Mouse (Mus musculus) forebrain, postnatal 0 days (tissue): ENCODE results near the gene Ppp1r14a. TPM values are rescaled to one million over a fixed set of nuclear protein-coding genes. Genes with fewer than 3 reads are reported as not detected.

Experiments
- ATAC-seq: fragments of 200-750 bp; cut with Nextera tagmentation; 2 replicates; pipeline ENCODE4 v1.8.0; 2017; ENCODE audit warnings: mild to moderate bottlenecking, moderate library complexity
- DNase-seq: peaks from one replicate; pipeline ENCODE4 v3.0.0-alpha.2; 2015
- H3K27ac ChIP-seq: fragments of 300-500 bp; sonication (generic); 2 replicates; pipeline ENCODE4 v1.5.1; 2014; ENCODE audit warnings: low read depth, mild to moderate bottlenecking, antibody characterized with exemption, low read length, moderate library complexity, mixed read lengths
- H3K27me3 ChIP-seq: fragments of 300-500 bp; sonication (generic); 2 replicates; pipeline ENCODE4 v1.6.1; 2014; ENCODE audit warnings: mild to moderate bottlenecking, low read length, mixed read lengths; ENCODE audit not compliant: insufficient read depth
- H3K36me3 ChIP-seq: fragments of 300-500 bp; sonication (generic); 2 replicates; pipeline ENCODE4 v1.6.1; 2014; ENCODE audit warnings: mild to moderate bottlenecking, moderate library complexity; ENCODE audit not compliant: insufficient read depth
- H3K4me1 ChIP-seq: fragments of 300-500 bp; sonication (generic); 2 replicates; pipeline ENCODE4 v1.6.1; 2014; ENCODE audit warnings: antibody characterized with exemption; ENCODE audit not compliant: insufficient read depth
- H3K4me2 ChIP-seq: fragments of 300-500 bp; sonication (generic); 2 replicates; pipeline ENCODE4 v1.6.1; 2014; ENCODE audit warnings: low read depth, mild to moderate bottlenecking, moderate library complexity
- H3K4me3 ChIP-seq: fragments of 300-500 bp; sonication (generic); 2 replicates; pipeline ENCODE4 v1.5.1; 2014; ENCODE audit warnings: low read depth, low read length, mixed read lengths
- H3K9ac ChIP-seq: fragments of 300-500 bp; sonication (generic); 2 replicates; pipeline ENCODE4 v1.6.1; 2014; ENCODE audit warnings: mild to moderate bottlenecking
- H3K9me3 ChIP-seq: fragments of 300-500 bp; sonication (generic); 2 replicates; pipeline ENCODE4 v1.6.1; 2016; ENCODE audit warnings: low read length
- CTCF ChIP-seq: sonication (generic); IDR thresholded peaks from 2 replicates; pipeline ENCODE4 v1.5.1; 2016; ENCODE audit warnings: antibody characterized with exemption, control low read depth, low read depth
- WGBS: fragments of 180-500 bp; shearing (Covaris S2); extraction: QIAGEN DNeasy Blood & Tissue Kit; methylation state at CpG from one replicate; pipeline ENCODE4 v1.1.7; 2014; 5-methylcytosine and 5-hydroxymethylcytosine counted together
- polyA plus RNA-seq: library from polyadenylated mRNA; unstranded; fragments of >200 nt; fragmentation: Nextera tagmentation; extraction: Ambion mirVana; gene quantifications from 2 replicates; pipeline ENCODE4 v1.2.1, GENCODE M21; 2015
- total RNA-seq: library from RNA; depleted of rRNA; stranded (reverse); fragments of >200 nt; gene quantifications from 2 replicates; pipeline ENCODE4 v1.2.3, GENCODE M21; 2014

Gene Ppp1r14a
- total and polyA plus RNA-seq, 2 experiments from 2014 or later: 2.0 to 2.3 TPM

DNA sequence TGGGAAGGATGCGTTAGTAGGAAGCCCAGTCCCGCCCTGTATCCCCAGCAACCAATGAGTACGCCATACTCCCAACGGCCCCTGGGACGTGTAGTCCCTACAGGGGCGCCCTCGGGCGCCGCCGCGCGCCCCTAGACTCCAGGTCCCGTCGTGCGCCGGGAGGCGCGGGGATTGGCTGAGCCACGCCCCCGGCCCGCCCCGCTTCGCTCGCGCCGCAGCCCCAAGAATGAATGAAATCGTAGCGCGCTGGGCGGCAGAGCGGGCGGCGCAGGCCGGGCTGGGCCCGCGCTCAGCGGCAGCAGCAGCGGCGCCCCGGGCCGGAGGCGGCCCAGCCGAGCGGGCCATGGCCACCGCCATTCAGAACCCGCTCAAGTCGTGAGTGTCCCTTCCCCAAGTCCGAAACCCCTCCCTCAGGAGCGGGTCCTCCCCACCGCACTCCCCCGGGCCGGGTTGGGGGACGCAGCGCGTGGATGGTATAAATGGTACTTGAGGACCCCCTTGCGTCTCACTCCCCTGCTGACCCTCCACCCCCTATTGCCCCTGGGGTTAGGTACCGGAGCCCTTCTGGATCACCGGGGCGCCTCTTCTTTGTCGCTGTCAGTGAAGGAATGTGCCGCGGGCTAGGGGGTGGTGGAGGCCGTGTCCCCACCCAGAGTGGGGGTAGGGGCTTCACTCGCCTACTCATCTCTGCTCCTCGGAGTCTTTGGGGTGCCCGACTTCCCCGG, 14.8 kb downstream of the Ppp1r14a start, which contains the start of gene Dpf1:
Gene Dpf1 (plus strand): TSS at position 214 of the 725 bp plus-strand sequence.
- peak; percentile 98 for DNase-seq
- Histone ChIP-seq H3K27ac (peak within 1 kb of the TSS; percentile 86), H3K27me3 (no peaks in the 10 kb centered on the region), H3K9ac (peak within 1 kb of the TSS; percentile 78), H3K36me3 (no peaks in the 10 kb centered on the region), H3K4me1 (peaks cover 16% of the 10 kb centered on the region), H3K4me3 (peak within 1 kb of the TSS; percentile 79), H3K4me2 (peak within 1 kb of the TSS; percentile 95), H3K9me3 (no peaks in the 10 kb centered on the region)
- peak; percentile 92 for ATAC-seq
- TF ChIP-seq CTCF: peak; percentile 44
- under 1% methylated on average over 65 of the region's 67 CpGs for WGBS

DNA sequence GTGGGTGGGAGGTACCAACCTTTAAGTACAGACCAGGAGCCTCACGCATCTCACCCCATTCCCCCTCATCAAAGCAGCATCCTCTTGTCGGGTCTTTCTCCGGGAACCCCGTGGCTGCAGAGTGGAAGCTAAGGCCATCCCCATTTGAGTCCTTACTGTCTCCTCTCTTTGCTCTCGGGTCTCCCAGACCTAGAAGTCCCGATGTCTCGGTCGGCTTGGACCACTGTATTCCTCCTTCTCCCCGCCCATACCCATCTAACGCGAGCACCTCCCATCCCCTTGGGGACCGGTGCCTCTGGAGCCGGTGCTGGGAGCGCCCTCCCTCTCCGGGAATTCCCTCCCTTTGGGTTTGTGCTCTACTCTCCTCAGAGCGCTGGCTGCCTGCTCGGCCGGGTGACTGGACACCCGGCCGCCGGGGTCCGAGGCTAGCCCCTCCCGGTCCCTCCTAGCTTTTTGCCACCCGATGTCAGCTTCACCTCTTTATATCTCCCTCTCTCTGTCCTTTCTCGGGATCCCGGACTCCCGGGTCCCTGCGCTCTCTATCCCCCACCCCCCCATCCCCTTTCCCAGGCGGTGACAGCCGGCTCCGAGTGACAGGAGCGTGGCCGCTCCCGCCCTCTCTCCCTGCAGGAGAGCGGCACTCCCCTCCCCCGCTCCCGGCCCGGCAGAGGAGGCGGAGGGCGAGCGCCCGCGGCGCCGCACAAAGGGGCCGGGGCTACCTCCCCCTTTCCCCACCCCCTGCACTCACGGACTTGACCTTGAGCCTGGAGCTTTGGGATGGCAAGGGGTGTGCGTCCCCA, 15.6 kb downstream of the Ppp1r14a start:
- peak overlapping the region; percentile 78 for H3K9ac ChIP-seq
- H3K4me2 ChIP-seq: peak overlapping the region; percentile 95
- H3K27ac ChIP-seq: peak overlapping the region; percentile 86
- peak overlapping the region; percentile 79 for H3K4me3 ChIP-seq
- H3K27me3 ChIP-seq: no peaks in the 10 kb centered on the region
- ATAC-seq (no peak), DNase-seq (peak; percentile 62)
- no peaks in the 10 kb centered on the region for H3K9me3 ChIP-seq
- WGBS: 4% methylated on average over 42 of the region's 48 CpGs
- H3K36me3 ChIP-seq: no peaks in the 10 kb centered on the region
- H3K4me1 ChIP-seq: peaks cover 18% of the 10 kb centered on the region
- TF ChIP-seq CTCF: no peak

DNA sequence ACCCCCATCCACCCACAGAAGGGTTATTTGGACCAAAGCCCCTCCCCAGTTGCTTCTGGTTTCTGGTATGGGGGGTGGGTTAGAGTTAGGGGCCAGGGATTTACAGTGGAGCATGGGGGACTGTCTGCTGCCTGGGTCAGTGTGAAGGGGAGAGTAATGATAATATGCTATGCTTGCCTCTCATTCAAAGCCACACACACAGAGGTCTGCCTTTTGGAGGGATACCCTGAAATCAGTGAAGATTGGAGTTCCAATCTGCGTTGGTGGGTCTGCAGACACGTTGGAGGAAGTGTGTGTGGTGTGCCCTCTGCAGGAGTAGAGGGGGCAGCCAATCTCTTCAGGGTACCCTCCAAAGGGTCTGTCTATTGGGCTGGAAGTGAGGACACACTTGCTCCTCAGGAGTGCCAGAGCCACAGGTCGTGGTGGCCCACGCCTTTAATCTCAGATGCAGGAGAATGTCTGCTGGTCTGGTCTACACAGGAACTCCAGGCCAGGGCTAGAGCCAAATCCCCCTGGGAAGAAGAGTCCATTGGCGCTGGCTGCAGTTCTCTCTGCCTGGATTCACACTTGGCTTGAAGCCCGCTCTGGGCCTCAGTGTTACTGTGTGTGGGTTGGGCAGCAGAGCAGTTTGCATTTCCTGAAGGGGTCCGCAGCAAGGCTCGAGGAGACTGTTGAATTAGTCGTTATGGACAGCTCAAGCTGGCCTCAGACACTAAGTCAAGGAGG, 16.3 kb downstream of the Ppp1r14a start:
- Histone ChIP-seq H3K4me3 (peak overlapping the region; percentile 79), H3K4me2 (peak overlapping the region; percentile 95), H3K4me1 (peaks cover 22% of the 10 kb centered on the region), H3K27ac (peak overlapping the region; percentile 86), H3K27me3 (no peaks in the 10 kb centered on the region), H3K36me3 (no peaks in the 10 kb centered on the region), H3K9me3 (no peaks in the 10 kb centered on the region), H3K9ac (peak overlapping the region; percentile 78)
- 12% methylated on average over 9 of the region's 9 CpGs for WGBS
- no peak for ATAC-seq
- DNase-seq: no peak
- peak; percentile 30; the same call in 1 of the 2 replicates for TF ChIP-seq CTCF

DNA sequence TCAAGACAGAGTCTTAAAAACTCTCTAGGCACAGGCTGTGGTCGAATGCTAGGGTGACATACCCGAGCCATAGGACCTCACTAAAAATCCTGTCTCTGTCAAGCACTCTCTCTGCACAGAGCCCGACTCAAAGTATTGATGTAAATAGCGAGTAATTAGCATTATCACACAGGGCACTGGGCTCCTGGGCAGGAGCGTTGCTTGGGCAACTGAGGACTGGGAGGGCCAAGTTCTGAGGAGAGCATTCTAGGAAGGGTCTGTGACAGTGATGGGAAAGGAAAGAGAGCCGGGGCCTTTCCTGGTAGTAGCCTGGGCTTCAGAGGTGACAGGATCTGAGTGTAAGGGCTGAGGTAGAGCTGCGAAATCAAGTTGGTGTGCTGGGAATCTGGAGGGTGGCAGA, 17.0 kb downstream of the Ppp1r14a start:
- WGBS: 12% methylated on average over 7 of the region's 7 CpGs

DNA sequence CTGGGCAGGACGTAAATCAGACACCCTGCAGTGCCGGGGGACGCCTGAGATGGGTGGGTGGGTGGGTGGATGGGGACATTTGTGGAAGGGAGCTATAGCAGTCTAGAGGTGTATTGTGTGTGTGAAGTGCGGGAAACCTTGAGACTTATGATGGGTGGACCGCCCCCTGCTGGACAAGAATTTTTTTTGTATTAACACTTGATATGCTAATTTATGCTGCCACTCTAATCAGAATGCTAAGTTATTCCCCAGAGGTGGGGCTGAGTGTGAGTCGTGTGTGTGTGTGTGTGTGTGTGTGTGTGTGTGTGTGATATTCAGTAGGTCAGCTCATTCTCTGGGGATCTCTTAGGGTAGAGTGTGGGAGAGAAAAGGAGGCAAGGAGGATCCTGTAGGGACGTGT, 17.5 kb downstream of the Ppp1r14a start:
- peak overlapping the region; percentile 79 for H3K4me3 ChIP-seq
- H3K36me3 ChIP-seq: peaks cover 8% of the 10 kb centered on the region
- peak overlapping the region; percentile 78; the same call in 1 of the 2 replicates for H3K9ac ChIP-seq
- peak overlapping the region; percentile 95 for H3K4me2 ChIP-seq
- peak; percentile 65 for TF ChIP-seq CTCF
- no peaks in the 10 kb centered on the region for H3K9me3 ChIP-seq
- H3K27me3 ChIP-seq: no peaks in the 10 kb centered on the region
- DNase-seq: peak; percentile 85
- WGBS: 12% methylated on average over 7 of the region's 7 CpGs
- H3K4me1 ChIP-seq: peaks cover 22% of the 10 kb centered on the region
- ATAC-seq: no peak
- peak overlapping the region; percentile 81 for H3K27ac ChIP-seq

More for the DNA sequence above, 17.0 kb downstream of the Ppp1r14a start:
- Histone ChIP-seq H3K4me3 (peak overlapping the region; percentile 79), H3K27ac (peak overlapping the region; percentile 86), H3K9me3 (no peaks in the 10 kb centered on the region), H3K36me3 (peaks cover 4% of the 10 kb centered on the region), H3K27me3 (no peaks in the 10 kb centered on the region), H3K4me1 (peaks cover 22% of the 10 kb centered on the region), H3K4me2 (peak overlapping the region; percentile 95), H3K9ac (peak overlapping the region; percentile 78)
- ATAC-seq (no peak), DNase-seq (no peak)
- no peak for TF ChIP-seq CTCF

DNA sequence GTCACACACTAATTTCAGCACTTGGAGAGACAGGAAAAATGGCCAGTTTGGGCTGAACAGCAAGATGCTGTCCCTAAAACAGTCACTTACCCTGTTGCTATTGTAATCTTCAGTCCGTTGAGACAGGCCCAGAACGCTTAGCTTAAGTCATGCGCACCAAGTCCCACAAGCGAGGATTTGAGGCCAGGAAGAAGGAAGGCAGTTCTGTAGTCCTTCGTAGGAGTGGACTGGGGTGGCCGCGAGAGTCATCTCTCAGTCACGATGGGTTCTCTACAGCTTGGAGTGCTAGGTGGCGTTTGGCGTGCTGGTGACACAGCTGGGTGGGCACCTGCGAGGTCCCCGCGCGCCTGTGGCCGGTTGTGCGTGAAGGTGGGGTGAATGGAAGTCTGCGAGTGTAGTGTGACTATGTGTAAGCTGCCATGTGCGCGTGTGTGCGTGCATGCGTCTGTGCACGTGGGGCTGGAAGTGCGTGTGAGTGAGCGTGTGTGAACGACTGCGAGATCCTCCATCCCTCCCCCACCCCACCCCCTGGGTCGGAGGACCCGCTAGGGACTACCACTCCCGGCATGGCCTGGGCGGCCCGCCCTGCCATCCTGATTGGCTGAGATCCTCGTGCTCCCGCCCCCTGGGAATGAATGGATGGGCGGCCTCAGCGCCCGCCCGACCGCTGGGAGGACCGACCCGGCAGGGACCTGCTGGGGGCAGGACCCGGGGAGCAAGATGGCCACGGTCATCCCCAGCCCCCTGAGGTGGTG, 18.4 kb downstream of the Ppp1r14a start:
- H3K4me1 ChIP-seq: peaks cover 24% of the 10 kb centered on the region
- DNase-seq: peak; percentile 96
- 3% methylated on average over 42 of the region's 42 CpGs for WGBS

More for the DNA sequence above, 18.4 kb downstream of the Ppp1r14a start:
- Histone ChIP-seq H3K27me3 (no peaks in the 10 kb centered on the region), H3K4me2 (peak overlapping the region; percentile 95), H3K9me3 (no peaks in the 10 kb centered on the region), H3K9ac (peak overlapping the region; percentile 78), H3K27ac (peak overlapping the region; percentile 81), H3K36me3 (peaks cover 14% of the 10 kb centered on the region), H3K4me3 (peak overlapping the region; percentile 79)
- peak; percentile 19; the same call in 1 of the 2 replicates for TF ChIP-seq CTCF
- ATAC-seq: peak; percentile 81
